Mouse (Mus musculus): ENCODE results near the gene Gsta3. TPM values are rescaled to one million over a fixed set of nuclear protein-coding genes. Genes with fewer than 3 reads are reported as not detected.

Gsta3 gene
- polyA plus RNA-seq, 1 experiment from 2014 or later = 0.47 TPM

DNA sequence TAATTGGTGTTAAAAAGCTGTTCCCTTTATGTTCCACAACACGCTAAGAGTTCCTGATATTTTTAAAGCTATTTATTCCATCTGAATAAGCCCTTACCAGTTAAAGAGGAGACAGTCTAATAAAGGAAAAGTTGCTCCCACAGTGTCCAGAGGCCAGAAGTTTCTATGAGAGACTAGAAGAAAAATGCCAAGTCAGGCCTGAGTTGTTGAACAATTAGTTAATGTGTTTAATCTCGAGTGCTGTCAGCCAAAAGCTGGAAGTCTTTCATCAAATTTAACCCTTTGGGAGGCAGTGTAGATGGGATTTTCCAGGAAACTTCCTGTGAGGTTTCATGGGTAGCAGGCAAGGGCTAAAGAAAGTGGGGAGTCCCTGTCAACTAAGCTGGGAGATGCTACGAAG, 59.4 kb downstream of the Gsta3 start:
- ATAC-seq (replicated peaks; ENCODE audit: insufficient number of reproducible peaks, low FRiP score, low TSS enrichment) = no peak
- WGBS (ENCODE audit: insufficient replicate concordance) = 54% methylated on average over 3 of the region's 3 CpGs
- no peaks in the 10 kb centered on the region for H3K4me1 ChIP-seq (ENCODE audit: control insufficient read depth, insufficient read depth, low read length)
- no peak overlapping the region for H3K4me2 ChIP-seq
- H3K4me3 ChIP-seq (ENCODE audit: low read depth, low read length) = no peak overlapping the region
- no peaks in the 10 kb centered on the region for H3K9me3 ChIP-seq (replicated peaks; ENCODE audit: control insufficient read depth, low read length)
- H3K27ac ChIP-seq (ENCODE audit: low read depth, low read length) = no peak overlapping the region
- H3K9ac ChIP-seq (ENCODE audit: low read depth, low read length) = no peak overlapping the region
- no peaks in the 10 kb centered on the region for H3K36me3 ChIP-seq (ENCODE audit: control insufficient read depth, insufficient read depth, low read length)
- H3K27me3 ChIP-seq (ENCODE audit: control insufficient read depth, insufficient read depth, low read length) = no peaks in the 10 kb centered on the region

DNA sequence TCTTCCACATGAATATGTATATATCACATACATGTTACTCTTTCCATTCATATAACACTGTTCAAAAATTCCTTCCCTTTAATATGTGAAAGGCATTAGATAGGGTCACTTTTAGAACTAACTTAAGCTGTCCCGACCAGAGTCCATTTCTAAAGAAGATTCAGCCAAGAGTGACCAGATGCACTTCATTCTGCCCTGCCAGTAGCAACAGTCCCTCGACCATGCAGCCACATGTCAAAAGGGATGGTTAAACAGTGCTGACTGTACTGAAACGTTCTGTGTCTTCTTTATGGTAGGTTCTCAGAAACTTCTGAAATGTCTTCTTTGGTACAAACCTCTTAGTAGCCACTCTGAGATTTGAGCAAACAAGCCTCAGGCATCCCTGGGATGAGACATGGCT, 61.3 kb downstream of the Gsta3 start:
- Histone ChIP-seq H3K4me1 (ENCODE audit: control insufficient read depth, insufficient read depth, low read length) (no peaks in the 10 kb centered on the region), H3K4me2 (no peak overlapping the region), H3K36me3 (ENCODE audit: control insufficient read depth, insufficient read depth, low read length) (no peaks in the 10 kb centered on the region), H3K27ac (ENCODE audit: low read depth, low read length) (no peak overlapping the region), H3K9me3 (replicated peaks; ENCODE audit: control insufficient read depth, low read length) (no peaks in the 10 kb centered on the region), H3K9ac (ENCODE audit: low read depth, low read length) (no peak overlapping the region), H3K4me3 (ENCODE audit: low read depth, low read length) (no peak overlapping the region), H3K27me3 (ENCODE audit: control insufficient read depth, insufficient read depth, low read length) (no peaks in the 10 kb centered on the region)
- WGBS (ENCODE audit: insufficient replicate concordance) = 65% methylated on average over 3 of the region's 3 CpGs
- no peak for ATAC-seq (replicated peaks; ENCODE audit: insufficient number of reproducible peaks, low FRiP score, low TSS enrichment)

- Histone ChIP-seq H3K9me3 (replicated peaks; ENCODE audit: control insufficient read depth, low read length) (no peaks in the 10 kb centered on the region), H3K9ac (ENCODE audit: low read depth, low read length) (no peak overlapping the region), H3K27ac (ENCODE audit: low read depth, low read length) (no peak overlapping the region), H3K4me2 (no peak overlapping the region), H3K4me3 (ENCODE audit: low read depth, low read length) (no peak overlapping the region), H3K36me3 (ENCODE audit: control insufficient read depth, insufficient read depth, low read length) (no peaks in the 10 kb centered on the region), H3K27me3 (ENCODE audit: control insufficient read depth, insufficient read depth, low read length) (no peaks in the 10 kb centered on the region), H3K4me1 (ENCODE audit: control insufficient read depth, insufficient read depth, low read length) (no peaks in the 10 kb centered on the region)
- 69% methylated on average over 3 of the region's 3 CpGs for WGBS (ENCODE audit: insufficient replicate concordance)
- ATAC-seq (replicated peaks; ENCODE audit: insufficient number of reproducible peaks, low FRiP score, low TSS enrichment) = no peak
These were observed 63.8 kb downstream of the Gsta3 start for GRCm38 (mm10) chr1:21304174-21304573.

DNA sequence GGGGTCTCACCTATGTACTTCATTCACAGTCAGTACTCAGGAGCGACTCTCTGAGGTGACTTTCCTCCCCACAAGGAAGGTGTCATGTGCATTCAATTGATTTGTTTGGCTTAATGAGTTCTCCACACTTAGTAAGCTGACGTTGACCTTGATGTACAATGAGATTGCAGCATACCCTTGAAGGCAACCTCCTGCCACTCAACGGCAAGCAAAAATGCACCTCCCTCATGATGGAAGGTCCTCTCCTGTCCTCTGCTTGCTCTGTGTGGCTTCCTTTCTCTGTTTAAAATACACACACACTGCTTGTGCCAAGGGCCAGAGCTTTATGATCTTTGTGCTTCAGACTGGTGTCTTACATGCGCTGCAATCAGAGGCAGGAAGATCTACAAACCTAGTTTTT, 64.3 kb downstream of the Gsta3 start:
- no peak overlapping the region for H3K4me2 ChIP-seq
- H3K9ac ChIP-seq (ENCODE audit: low read depth, low read length) = no peak overlapping the region
- no peak overlapping the region for H3K27ac ChIP-seq (ENCODE audit: low read depth, low read length)
- no peaks in the 10 kb centered on the region for H3K9me3 ChIP-seq (replicated peaks; ENCODE audit: control insufficient read depth, low read length)
- no peaks in the 10 kb centered on the region for H3K27me3 ChIP-seq (ENCODE audit: control insufficient read depth, insufficient read depth, low read length)
- 84% methylated on average over 4 of the region's 4 CpGs for WGBS (ENCODE audit: insufficient replicate concordance)
- H3K4me3 ChIP-seq (ENCODE audit: low read depth, low read length) = no peak overlapping the region
- no peak for ATAC-seq (replicated peaks; ENCODE audit: insufficient number of reproducible peaks, low FRiP score, low TSS enrichment)
- H3K36me3 ChIP-seq (ENCODE audit: control insufficient read depth, insufficient read depth, low read length) = no peaks in the 10 kb centered on the region
- no peaks in the 10 kb centered on the region for H3K4me1 ChIP-seq (ENCODE audit: control insufficient read depth, insufficient read depth, low read length)

DNA sequence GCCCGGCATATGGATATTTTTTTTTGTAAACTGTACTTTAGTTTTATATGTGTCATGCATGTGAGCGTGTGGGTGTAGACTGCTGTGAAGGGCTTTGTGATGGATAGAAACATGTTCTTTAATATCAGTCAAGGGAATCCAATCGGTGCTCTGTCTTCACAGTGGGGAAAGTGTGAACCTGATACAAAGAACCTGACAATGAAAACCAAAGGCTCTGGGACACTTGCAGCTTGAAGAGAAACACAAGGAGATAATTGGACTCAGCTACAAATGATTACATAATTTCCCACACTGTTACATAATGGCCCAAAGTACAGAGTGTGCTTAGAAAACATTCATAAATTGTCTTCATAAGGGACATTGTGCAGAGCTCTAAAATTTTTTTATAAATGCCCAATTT, 65.1 kb downstream of the Gsta3 start:
- H3K4me3 ChIP-seq (ENCODE audit: low read depth, low read length) = no peak overlapping the region
- H3K36me3 ChIP-seq (ENCODE audit: control insufficient read depth, insufficient read depth, low read length) = no peaks in the 10 kb centered on the region
- no peaks in the 10 kb centered on the region for H3K9me3 ChIP-seq (replicated peaks; ENCODE audit: control insufficient read depth, low read length)
- ATAC-seq (replicated peaks; ENCODE audit: insufficient number of reproducible peaks, low FRiP score, low TSS enrichment) = no peak
- 91% methylated on average over 3 of the region's 3 CpGs for WGBS (ENCODE audit: insufficient replicate concordance)
- no peak overlapping the region for H3K4me2 ChIP-seq
- no peak overlapping the region for H3K9ac ChIP-seq (ENCODE audit: low read depth, low read length)
- H3K27ac ChIP-seq (ENCODE audit: low read depth, low read length) = no peak overlapping the region
- no peaks in the 10 kb centered on the region for H3K4me1 ChIP-seq (ENCODE audit: control insufficient read depth, insufficient read depth, low read length)
- no peaks in the 10 kb centered on the region for H3K27me3 ChIP-seq (ENCODE audit: control insufficient read depth, insufficient read depth, low read length)

GRCm38 (mm10) chr1:21314336-21314735, 73.9 kb downstream of the Gsta3 start:
- no peaks in the 10 kb centered on the region for H3K27me3 ChIP-seq (ENCODE audit: control insufficient read depth, insufficient read depth, low read length)
- H3K36me3 ChIP-seq (ENCODE audit: control insufficient read depth, insufficient read depth, low read length) = no peaks in the 10 kb centered on the region
- no peaks in the 10 kb centered on the region for H3K9me3 ChIP-seq (replicated peaks; ENCODE audit: control insufficient read depth, low read length)
- no peak for ATAC-seq (replicated peaks; ENCODE audit: insufficient number of reproducible peaks, low FRiP score, low TSS enrichment)
- H3K4me3 ChIP-seq (ENCODE audit: low read depth, low read length) = no peak overlapping the region
- H3K4me2 ChIP-seq = no peak overlapping the region
- H3K9ac ChIP-seq (ENCODE audit: low read depth, low read length) = no peak overlapping the region
- H3K4me1 ChIP-seq (ENCODE audit: control insufficient read depth, insufficient read depth, low read length) = no peaks in the 10 kb centered on the region
- 77% methylated on average over 2 of the region's 2 CpGs for WGBS (ENCODE audit: insufficient replicate concordance)
- H3K27ac ChIP-seq (ENCODE audit: low read depth, low read length) = no peak overlapping the region

Other genes with a start within 250 kb of the Gsta3 start
- gene Tram2, start 161.4 kb upstream of the Gsta3 start, polyA plus RNA-seq (2014; fragmentation: Nextera tagmentation; extraction: Ambion mirVana) = 6.1 and 7.1 TPM in 2 replicates
- 9.7 and 12.5 TPM in 2 replicates for gene Tmem14a, start 22.0 kb upstream of the Gsta3 start, polyA plus RNA-seq (2014; fragmentation: Nextera tagmentation; extraction: Ambion mirVana)
- gene Khdc1a, start 109.1 kb downstream of the Gsta3 start, polyA plus RNA-seq (2014; fragmentation: Nextera tagmentation; extraction: Ambion mirVana) = not detected in 2 replicates
- not detected in 2 replicates for gene Khdc1c, start 127.7 kb downstream of the Gsta3 start, polyA plus RNA-seq (2014; fragmentation: Nextera tagmentation; extraction: Ambion mirVana)
- gene Khdc1b, start 143.0 kb downstream of the Gsta3 start, polyA plus RNA-seq (2014; fragmentation: Nextera tagmentation; extraction: Ambion mirVana) = 0.15 TPM in 1 of 2 replicates, not detected in the other

Measured in heart, embryonic 11.5 days (tissue).